Mouse (Mus musculus): ENCODE measurements around the gene Prkcq. TPM values are rescaled to one million over a fixed set of nuclear protein-coding genes. Genes with fewer than 3 reads are reported as not detected.
"Not testable (repeated sequence)": the region's sequence is repeated elsewhere in the genome, so short reads cannot be mapped to it uniquely, and the experiment has no call there.

The Prkcq gene
- polyA plus RNA-seq, 1 experiment from 2014 or later = 5.4 TPM

- no peak overlapping the region for H3K4me2 ChIP-seq (ENCODE audit: low read length)
These were observed 159.9 kb downstream of the Prkcq start for GRCm38 (mm10) chr2:11331528-11332446.

DNA sequence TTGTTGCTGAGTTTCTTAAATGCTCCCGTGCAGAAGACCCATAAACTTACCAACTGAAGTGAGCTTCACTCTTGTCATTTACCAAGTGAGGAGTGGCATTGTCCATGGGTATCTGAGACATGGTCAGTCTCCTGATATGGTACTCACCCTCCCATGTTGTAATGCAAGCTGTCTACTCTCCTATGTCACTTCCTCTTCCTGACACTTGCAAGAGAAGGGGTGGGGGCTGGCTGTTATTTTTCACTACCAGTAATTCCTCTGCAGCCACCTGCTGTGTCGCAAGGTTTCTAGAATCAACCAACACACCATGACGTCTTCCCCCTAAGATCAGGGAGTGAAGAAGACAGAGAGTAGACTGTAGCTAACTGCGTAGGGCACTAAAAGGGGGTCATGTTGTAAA is 160.6 kb downstream of the Prkcq start:
- Histone ChIP-seq H3K4me2 (ENCODE audit: low read length) (no peak overlapping the region), H3K27me3 (ENCODE audit: control insufficient read depth, insufficient read depth, low read length) (no peaks in the 10 kb centered on the region), H3K36me3 (ENCODE audit: control insufficient read depth, insufficient read depth, low read length) (no peaks in the 10 kb centered on the region), H3K4me3 (replicated peaks; ENCODE audit: low read depth, low read length) (no peak overlapping the region), H3K27ac (replicated peaks; ENCODE audit: low read depth, low read length) (no peak overlapping the region), H3K9ac (replicated peaks; ENCODE audit: low read length) (no peak overlapping the region), H3K9me3 (ENCODE audit: control insufficient read depth, low read length) (no peaks in the 10 kb centered on the region), H3K4me1 (ENCODE audit: control insufficient read depth, insufficient read depth, low read length) (no peaks in the 10 kb centered on the region)
- no peak for DNase-seq
- ATAC-seq (ENCODE audit: low FRiP score, low TSS enrichment) = no peak
- WGBS = 82% methylated on average over 4 of the region's 4 CpGs

More at GRCm38 (mm10) chr2:11331528-11332446, 159.9 kb downstream of the Prkcq start:
- Histone ChIP-seq H3K9me3 (ENCODE audit: control insufficient read depth, low read length) (no peaks in the 10 kb centered on the region), H3K4me1 (ENCODE audit: control insufficient read depth, insufficient read depth, low read length) (no peaks in the 10 kb centered on the region), H3K36me3 (ENCODE audit: control insufficient read depth, insufficient read depth, low read length) (no peaks in the 10 kb centered on the region), H3K27ac (replicated peaks; ENCODE audit: low read depth, low read length) (no peak overlapping the region), H3K9ac (replicated peaks; ENCODE audit: low read length) (no peak overlapping the region), H3K4me3 (replicated peaks; ENCODE audit: low read depth, low read length) (no peak overlapping the region), H3K27me3 (ENCODE audit: control insufficient read depth, insufficient read depth, low read length) (no peaks in the 10 kb centered on the region)
- WGBS = 29% methylated on average over 11 of the region's 11 CpGs
- ATAC-seq (ENCODE audit: low FRiP score, low TSS enrichment) (peak; percentile 70), DNase-seq (peak; percentile 95)

DNA sequence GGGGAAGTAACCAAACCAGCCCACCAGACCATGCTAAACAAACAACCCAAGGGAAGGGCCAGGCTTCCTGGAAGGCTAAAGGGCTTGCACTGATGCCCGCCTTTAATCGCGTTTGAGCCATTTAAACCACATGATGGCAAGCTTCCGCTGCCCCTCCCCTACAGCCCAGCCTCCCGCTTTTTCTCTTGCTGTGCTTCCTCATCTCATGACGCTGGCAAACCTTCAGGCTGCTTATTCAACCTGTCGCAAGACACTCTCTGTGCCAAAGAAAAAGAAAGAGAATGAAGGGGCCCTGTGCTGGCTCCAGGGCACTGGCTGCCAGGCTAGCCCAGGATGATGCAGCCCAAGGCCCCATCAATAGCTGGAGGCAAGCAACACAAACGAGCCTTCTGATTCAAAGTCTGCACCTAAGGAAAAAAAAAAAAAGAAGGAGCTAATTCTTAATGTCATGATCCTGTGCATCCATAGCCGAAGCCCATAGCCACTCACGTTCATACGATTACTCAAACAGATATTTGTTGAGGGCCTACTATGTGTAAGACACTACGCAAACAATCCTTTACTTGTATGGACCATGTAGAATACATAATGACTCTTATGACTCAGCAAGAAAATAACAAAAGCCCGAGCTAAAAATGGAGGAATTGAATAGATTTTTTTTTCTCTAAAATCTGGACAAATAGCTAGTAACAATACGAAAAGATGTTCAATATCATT is 161.6 kb downstream of the Prkcq start:
- Histone ChIP-seq H3K4me3 (replicated peaks; ENCODE audit: low read depth, low read length) (no peak overlapping the region), H3K9ac (replicated peaks; ENCODE audit: low read length) (no peak overlapping the region), H3K27ac (replicated peaks; ENCODE audit: low read depth, low read length) (no peak overlapping the region), H3K4me1 (ENCODE audit: control insufficient read depth, insufficient read depth, low read length) (no peaks in the 10 kb centered on the region), H3K27me3 (ENCODE audit: control insufficient read depth, insufficient read depth, low read length) (no peaks in the 10 kb centered on the region), H3K9me3 (ENCODE audit: control insufficient read depth, low read length) (no peaks in the 10 kb centered on the region), H3K4me2 (ENCODE audit: low read length) (no peak overlapping the region), H3K36me3 (ENCODE audit: control insufficient read depth, insufficient read depth, low read length) (no peaks in the 10 kb centered on the region)
- ATAC-seq (ENCODE audit: low FRiP score, low TSS enrichment) (no peak), DNase-seq (peak; percentile 18)
- 65% methylated on average over 14 of the region's 14 CpGs for WGBS

GRCm38 (mm10) chr2:11336320-11336719 is 164.4 kb downstream of the Prkcq start:
- H3K4me3 ChIP-seq (replicated peaks; ENCODE audit: low read depth, low read length) = no peak overlapping the region
- no peaks in the 10 kb centered on the region for H3K36me3 ChIP-seq (ENCODE audit: control insufficient read depth, insufficient read depth, low read length)
- no peak overlapping the region for H3K4me2 ChIP-seq (ENCODE audit: low read length)
- no peak for ATAC-seq (ENCODE audit: low FRiP score, low TSS enrichment)
- H3K27me3 ChIP-seq (ENCODE audit: control insufficient read depth, insufficient read depth, low read length) = no peaks in the 10 kb centered on the region
- 63% methylated on average over 8 of the region's 8 CpGs for WGBS
- H3K4me1 ChIP-seq (ENCODE audit: control insufficient read depth, insufficient read depth, low read length) = no peaks in the 10 kb centered on the region
- H3K9ac ChIP-seq (replicated peaks; ENCODE audit: low read length) = no peak overlapping the region
- H3K27ac ChIP-seq (replicated peaks; ENCODE audit: low read depth, low read length) = no peak overlapping the region
- no peaks in the 10 kb centered on the region for H3K9me3 ChIP-seq (ENCODE audit: control insufficient read depth, low read length)
- DNase-seq = no peak

- Histone ChIP-seq H3K27ac (replicated peaks; ENCODE audit: low read depth, low read length) (no peak overlapping the region), H3K4me3 (replicated peaks; ENCODE audit: low read depth, low read length) (no peak overlapping the region), H3K27me3 (ENCODE audit: control insufficient read depth, insufficient read depth, low read length) (no peaks in the 10 kb centered on the region), H3K9me3 (ENCODE audit: control insufficient read depth, low read length) (no peaks in the 10 kb centered on the region), H3K4me2 (ENCODE audit: low read length) (no peak overlapping the region), H3K36me3 (ENCODE audit: control insufficient read depth, insufficient read depth, low read length) (no peaks in the 10 kb centered on the region), H3K4me1 (ENCODE audit: control insufficient read depth, insufficient read depth, low read length) (no peaks in the 10 kb centered on the region), H3K9ac (replicated peaks; ENCODE audit: low read length) (no peak overlapping the region)
- 87% methylated on average over 14 of the region's 14 CpGs for WGBS
- ATAC-seq (ENCODE audit: low FRiP score, low TSS enrichment) (no peak), DNase-seq (peak; percentile 19)
These were observed 167.3 kb downstream of the Prkcq start for GRCm38 (mm10) chr2:11338931-11339839.

GRCm38 (mm10) chr2:11344691-11345090 is 172.8 kb downstream of the Prkcq start:
- Histone ChIP-seq H3K36me3 (ENCODE audit: control insufficient read depth, insufficient read depth, low read length) (no peaks in the 10 kb centered on the region), H3K4me1 (ENCODE audit: control insufficient read depth, insufficient read depth, low read length) (no peaks in the 10 kb centered on the region), H3K4me2 (ENCODE audit: low read length) (no peak overlapping the region), H3K9me3 (ENCODE audit: control insufficient read depth, low read length) (no peaks in the 10 kb centered on the region), H3K27ac (replicated peaks; ENCODE audit: low read depth, low read length) (no peak overlapping the region), H3K27me3 (ENCODE audit: control insufficient read depth, insufficient read depth, low read length) (no peaks in the 10 kb centered on the region), H3K4me3 (replicated peaks; ENCODE audit: low read depth, low read length) (no peak overlapping the region), H3K9ac (replicated peaks; ENCODE audit: low read length) (no peak overlapping the region)
- DNase-seq (no peak), ATAC-seq (ENCODE audit: low FRiP score, low TSS enrichment) (no peak)
- WGBS = 83% methylated on average over 3 of the region's 3 CpGs

DNA sequence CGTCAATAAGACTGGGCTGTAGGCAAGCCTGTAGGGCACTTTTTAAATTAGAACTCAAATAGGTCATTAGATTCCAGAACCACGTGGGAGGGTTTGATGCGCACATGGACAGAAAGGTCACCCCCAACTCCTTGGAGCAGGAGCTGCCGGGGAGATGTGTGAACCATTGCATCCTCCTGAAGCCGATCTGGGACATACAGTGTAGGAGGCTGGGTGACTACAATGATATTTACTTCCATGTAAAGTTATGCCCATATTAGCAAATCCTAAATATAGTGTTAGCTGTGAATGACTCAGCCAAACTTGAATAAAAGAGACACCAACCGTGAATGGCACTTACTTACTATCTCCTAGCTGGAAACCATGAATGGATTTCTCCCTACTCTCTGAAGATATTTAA is 174.5 kb downstream of the Prkcq start:
- not testable (repeated sequence) for H3K27ac ChIP-seq (replicated peaks; ENCODE audit: low read depth, low read length); DNase-seq; H3K4me1 ChIP-seq (ENCODE audit: control insufficient read depth, insufficient read depth, low read length); H3K27me3 ChIP-seq (ENCODE audit: control insufficient read depth, insufficient read depth, low read length); H3K4me3 ChIP-seq (replicated peaks; ENCODE audit: low read depth, low read length); H3K4me2 ChIP-seq (ENCODE audit: low read length); H3K9ac ChIP-seq (replicated peaks; ENCODE audit: low read length); ATAC-seq (ENCODE audit: low FRiP score, low TSS enrichment); H3K9me3 ChIP-seq (ENCODE audit: control insufficient read depth, low read length); H3K36me3 ChIP-seq (ENCODE audit: control insufficient read depth, insufficient read depth, low read length)
- 92% methylated on average over 6 of the region's 6 CpGs for WGBS

DNA sequence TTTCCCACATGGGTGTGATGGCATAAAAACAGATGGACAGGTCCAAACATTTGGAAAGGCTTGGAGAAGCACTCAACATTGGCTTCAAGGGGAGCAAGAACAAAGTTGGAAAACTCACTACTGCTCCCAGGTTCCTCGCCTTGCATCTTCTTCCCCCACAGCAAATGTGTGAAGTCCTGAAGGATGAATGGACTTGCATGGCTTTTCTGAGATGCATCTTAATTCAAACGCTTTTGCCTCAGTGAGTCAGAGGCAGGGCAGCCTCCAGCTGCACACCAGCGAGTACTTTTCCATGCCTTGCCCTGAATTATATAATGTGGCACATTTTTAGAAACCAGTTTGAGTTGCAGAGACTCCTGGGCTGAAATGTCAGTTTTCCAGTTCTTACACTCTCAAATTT is 175.9 kb downstream of the Prkcq start:
- ATAC-seq (ENCODE audit: low FRiP score, low TSS enrichment) = no peak
- Histone ChIP-seq H3K27ac (replicated peaks; ENCODE audit: low read depth, low read length) (no peak overlapping the region), H3K36me3 (ENCODE audit: control insufficient read depth, insufficient read depth, low read length) (no peaks in the 10 kb centered on the region), H3K9me3 (ENCODE audit: control insufficient read depth, low read length) (no peaks in the 10 kb centered on the region), H3K9ac (replicated peaks; ENCODE audit: low read length) (no peak overlapping the region), H3K4me2 (ENCODE audit: low read length) (no peak overlapping the region), H3K4me1 (ENCODE audit: control insufficient read depth, insufficient read depth, low read length) (no peaks in the 10 kb centered on the region), H3K4me3 (replicated peaks; ENCODE audit: low read depth, low read length) (no peak overlapping the region), H3K27me3 (ENCODE audit: control insufficient read depth, insufficient read depth, low read length) (no peaks in the 10 kb centered on the region)
- 85% methylated on average over 3 of the region's 3 CpGs for WGBS
- no peak for DNase-seq

Data from midbrain, embryonic 14.5 days (tissue).